Mouse (Mus musculus): ENCODE data around the gene Cxadr. TPM values are rescaled to one million over a fixed set of nuclear protein-coding genes. Genes with fewer than 3 reads are reported as not detected.

The Cxadr gene
- total RNA-seq, 2 experiments from 2014 or later, result 0.84 TPM; not detected in 1

GRCm38 (mm10) chr16:78302678-78303050 is 1.4 kb downstream of the Cxadr start:
- no peak for ATAC-seq (replicated peaks; ENCODE audit: low FRiP score, poor library complexity, severe bottlenecking)

GRCm38 (mm10) chr16:78305606-78306100 is 4.4 kb downstream of the Cxadr start:
- no peak for ATAC-seq (replicated peaks; ENCODE audit: low FRiP score, poor library complexity, severe bottlenecking)

- no peak for ATAC-seq (replicated peaks; ENCODE audit: low FRiP score, poor library complexity, severe bottlenecking)
Observed at GRCm38 (mm10) chr16:78306606-78307005, 5.3 kb downstream of the Cxadr start.

GRCm38 (mm10) chr16:78307476-78308192 is 6.3 kb downstream of the Cxadr start:
- 0 out of 2 replicates have a peak, but pooled peaks have one; percentile 14 for ATAC-seq (replicated peaks; ENCODE audit: low FRiP score, poor library complexity, severe bottlenecking)

GRCm38 (mm10) chr16:78309258-78309657 is 8.0 kb downstream of the Cxadr start:
- no peak for ATAC-seq (replicated peaks; ENCODE audit: low FRiP score, poor library complexity, severe bottlenecking)

- no peak for ATAC-seq (replicated peaks; ENCODE audit: low FRiP score, poor library complexity, severe bottlenecking)
Observed at GRCm38 (mm10) chr16:78313135-78313887, 12.0 kb downstream of the Cxadr start.

- ATAC-seq (replicated peaks; ENCODE audit: low FRiP score, poor library complexity, severe bottlenecking), result no peak
Observed at GRCm38 (mm10) chr16:78314026-78314425, 12.7 kb downstream of the Cxadr start.

GRCm38 (mm10) chr16:78316849-78317248 is 15.6 kb downstream of the Cxadr start:
- ATAC-seq (replicated peaks; ENCODE audit: low FRiP score, poor library complexity, severe bottlenecking), result no peak

GRCm38 (mm10) chr16:78317960-78318359 is 16.7 kb downstream of the Cxadr start:
- ATAC-seq (replicated peaks; ENCODE audit: low FRiP score, poor library complexity, severe bottlenecking), result no peak

- ATAC-seq (replicated peaks; ENCODE audit: low FRiP score, poor library complexity, severe bottlenecking), result no peak
Observed at GRCm38 (mm10) chr16:78319711-78320110, 18.4 kb downstream of the Cxadr start.

GRCm38 (mm10) chr16:78321559-78321958 is 20.3 kb downstream of the Cxadr start:
- ATAC-seq (replicated peaks; ENCODE audit: low FRiP score, poor library complexity, severe bottlenecking), result no peak

- no peak for ATAC-seq (replicated peaks; ENCODE audit: low FRiP score, poor library complexity, severe bottlenecking)
Observed at GRCm38 (mm10) chr16:78322140-78322539, 20.9 kb downstream of the Cxadr start.

GRCm38 (mm10) chr16:78325972-78326848 is 24.9 kb downstream of the Cxadr start:
- no peak for ATAC-seq (replicated peaks; ENCODE audit: low FRiP score, poor library complexity, severe bottlenecking)

GRCm38 (mm10) chr16:78327562-78327961 is 26.3 kb downstream of the Cxadr start:
- ATAC-seq (replicated peaks; ENCODE audit: low FRiP score, poor library complexity, severe bottlenecking), result no peak

- no peak for ATAC-seq (replicated peaks; ENCODE audit: low FRiP score, poor library complexity, severe bottlenecking)
Observed at GRCm38 (mm10) chr16:78327999-78328398, 26.7 kb downstream of the Cxadr start.

GRCm38 (mm10) chr16:78337226-78337625 is 35.9 kb downstream of the Cxadr start:
- ATAC-seq (replicated peaks; ENCODE audit: low FRiP score, poor library complexity, severe bottlenecking), result no peak

- no peak for ATAC-seq (replicated peaks; ENCODE audit: low FRiP score, poor library complexity, severe bottlenecking)
Observed at GRCm38 (mm10) chr16:78341356-78341755, 40.1 kb downstream of the Cxadr start.

GRCm38 (mm10) chr16:78342767-78343166 is 41.5 kb downstream of the Cxadr start:
- ATAC-seq (replicated peaks; ENCODE audit: low FRiP score, poor library complexity, severe bottlenecking), result no peak

GRCm38 (mm10) chr16:78343792-78344191 is 42.5 kb downstream of the Cxadr start:
- ATAC-seq (replicated peaks; ENCODE audit: low FRiP score, poor library complexity, severe bottlenecking), result no peak

GRCm38 (mm10) chr16:78346662-78347327 is 45.5 kb downstream of the Cxadr start:
- ATAC-seq (replicated peaks; ENCODE audit: low FRiP score, poor library complexity, severe bottlenecking), result no peak
